Mouse (Mus musculus) heart, postnatal 0 days (tissue): ENCODE data around the gene Rtn4rl1.

Experiments
- CTCF ChIP-seq: IDR thresholded peaks from 2 replicates; pipeline ENCODE4 v1.5.1; 2016; ENCODE audit warnings: antibody characterized with exemption, control low read depth, low read depth
- EP300 ChIP-seq: IDR thresholded peaks from 2 replicates; pipeline ENCODE4 v1.6.1; 2016; ENCODE audit warnings: antibody characterized with exemption, low read depth

DNA sequence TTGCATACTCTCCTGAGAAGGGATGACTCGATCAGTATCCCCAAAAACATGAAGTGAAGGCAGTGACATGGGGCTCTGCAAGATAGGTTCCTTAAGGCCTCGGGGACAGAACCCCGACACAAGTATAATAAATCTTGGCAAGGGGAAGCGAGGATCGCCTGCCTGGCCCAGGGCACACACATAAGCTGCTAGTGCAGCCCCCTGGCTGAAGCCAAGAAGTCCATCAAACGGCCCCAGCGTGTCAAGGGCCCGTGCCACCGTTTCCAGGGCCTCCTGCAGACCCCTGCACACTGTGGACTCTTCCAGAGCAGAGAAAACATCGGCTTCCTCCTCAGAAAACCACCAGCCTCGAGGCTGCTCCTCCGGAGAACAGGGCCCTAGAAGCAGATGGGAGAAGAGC is 15.6 kb upstream of the Rtn4rl1 start:
- TF ChIP-seq CTCF (no peak), EP300 (no peak)
